Mouse (Mus musculus): ENCODE data around the gene Olfr312.
A peak's percentile ranks its signal among the peaks of the same experiment; 100 is the strongest.

Olfr312 gene

GRCm38 (mm10) chr11:58867039-58867953 is 38.3 kb downstream of the Olfr312 start, which contains the start of gene 2810021J22Rik:
Gene 2810021J22Rik, plus strand, starts transcription at chr11:58867216.
- DNase-seq = peak; percentile 78

GRCm38 (mm10) chr11:58867954-58868330 is 38.9 kb downstream of the Olfr312 start:
- DNase-seq = no peak

GRCm38 (mm10) chr11:58870961-58871360 is 41.9 kb downstream of the Olfr312 start:
- no peak for DNase-seq

GRCm38 (mm10) chr11:58883756-58884155 is 54.7 kb downstream of the Olfr312 start:
- DNase-seq = no peak

All from cerebellum, adult 11-12 months (tissue).